Mouse (Mus musculus): ENCODE results near the gene Prkag2.

GRCm38 (mm10) chr5:25149331-25149965 lies 49.0 kb upstream of the Prkag2 start:
- TF ChIP-seq CTCF (IDR thresholded peaks at IDR 0.05; ENCODE audit: low read depth, low read length) (no peak), TAL1 (conservative IDR thresholded peaks at IDR 0.05; ENCODE audit: low read depth, low read length) (no peak)

Data from G1E (cell line).